Mouse (Mus musculus) thymus, postnatal 14 days (tissue): Measurements from ENCODE around the gene Gm49366.
"Not testable (repeated sequence)": the region's sequence is repeated elsewhere in the genome, so short reads cannot be mapped to it uniquely, and the experiment has no call there.

ENCODE experiments used
- DNase-seq: peaks from one replicate; pipeline ENCODE4 v3.0.0; 2021

Gene Gm49366

DNA sequence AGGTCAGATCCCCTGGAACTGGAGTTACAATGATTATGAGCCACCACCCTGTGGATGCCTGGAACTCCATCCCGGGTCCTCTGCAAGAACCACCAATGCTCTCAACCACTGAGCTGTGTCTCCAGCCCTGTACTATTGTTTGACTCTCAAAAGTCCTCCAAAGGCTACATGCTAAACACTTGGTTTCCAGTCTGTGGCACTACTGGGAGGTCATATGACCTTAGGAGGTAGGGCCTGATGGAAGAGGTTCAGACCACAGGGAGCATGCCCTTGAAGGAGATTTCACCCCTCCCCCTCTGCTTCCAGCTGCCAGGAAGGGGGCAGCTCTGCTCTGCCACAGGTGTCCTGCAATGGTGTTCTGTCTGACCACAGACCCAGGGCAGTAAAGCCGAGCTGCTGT lies 5.4 kb upstream of the Gm49366 start:
- not testable (repeated sequence) for DNase-seq

- DNase-seq: no peak
Measured at GRCm38 (mm10) chr12:84034108-84034507, 4.6 kb upstream of the Gm49366 start.

DNA sequence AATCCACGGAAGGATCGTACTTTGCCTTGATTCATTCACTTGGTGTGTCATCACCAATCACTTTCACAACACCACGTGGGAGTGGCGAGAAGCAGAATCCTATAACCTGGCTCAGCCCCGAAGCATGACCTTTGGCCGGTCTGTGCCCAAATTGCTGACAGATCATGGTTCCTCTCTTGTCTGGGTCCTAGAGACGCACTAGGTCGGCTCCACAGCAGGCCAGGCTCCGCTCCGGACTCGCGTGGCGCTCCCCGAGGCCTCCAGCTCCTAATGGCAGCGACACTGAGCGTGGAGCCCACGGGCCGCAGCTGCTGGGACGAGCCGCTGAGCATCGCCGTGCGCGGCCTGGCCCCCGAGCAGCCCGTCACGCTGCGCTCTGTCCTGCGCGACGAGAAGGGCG lies 494 bp upstream of the Gm49366 start, which contains the start of gene Acot4:
Gene Acot4, plus strand, starts transcription at position 139 of the 400 bp plus-strand sequence.
- DNase-seq: not testable (repeated sequence)

DNA sequence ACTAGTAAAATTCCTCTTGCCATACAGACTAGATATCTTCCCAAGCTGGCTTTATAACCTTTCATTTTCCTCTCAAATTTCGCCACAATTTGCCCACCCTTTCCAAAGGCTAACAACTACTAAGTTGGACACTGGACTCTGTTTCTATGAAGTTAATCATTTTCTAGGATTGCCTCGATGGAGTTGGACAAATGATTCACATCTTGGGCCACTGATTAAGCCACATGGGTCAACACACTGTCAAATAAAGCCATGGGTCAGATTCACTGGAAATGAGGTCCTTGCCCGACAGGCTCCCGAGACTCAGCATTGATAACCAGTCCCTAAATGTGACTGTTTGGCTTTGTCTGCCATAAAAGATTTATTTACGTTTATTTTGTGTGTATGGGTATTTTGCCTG lies 3.5 kb downstream of the Gm49366 start:
- no peak for DNase-seq

- DNase-seq: no peak
Measured at GRCm38 (mm10) chr12:84044045-84044444, 5.3 kb downstream of the Gm49366 start.

GRCm38 (mm10) chr12:84046906-84047305 lies 8.2 kb downstream of the Gm49366 start:
- DNase-seq: no peak

GRCm38 (mm10) chr12:84050744-84051143 lies 12.0 kb downstream of the Gm49366 start:
- not testable (repeated sequence) for DNase-seq

- DNase-seq: no peak
Measured at GRCm38 (mm10) chr12:84051937-84052474, 13.3 kb downstream of the Gm49366 start, which contains the start of gene Acot3. TSS of gene Acot3 (plus strand) at chr12:84052144.

- DNase-seq: no peak
Measured at GRCm38 (mm10) chr12:84052609-84053008, 13.9 kb downstream of the Gm49366 start.

DNA sequence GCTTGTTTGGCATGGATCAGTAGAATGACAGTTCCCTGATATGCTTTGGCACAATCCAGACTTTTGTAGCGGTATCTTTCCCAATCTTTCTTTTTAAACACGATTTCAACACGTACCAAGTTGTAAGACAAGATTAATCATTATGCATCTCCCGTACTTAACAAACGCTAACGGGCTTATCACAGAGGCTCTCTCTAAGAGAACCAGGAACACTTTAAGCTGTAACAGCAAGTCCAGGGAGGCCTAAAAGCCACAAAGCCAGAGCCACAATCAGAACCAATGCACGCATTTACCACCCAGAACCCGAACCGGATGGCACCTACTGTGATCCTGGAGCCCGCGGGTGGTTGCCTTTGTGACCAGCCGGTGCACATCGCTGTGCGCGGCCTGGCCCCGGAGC lies 14.4 kb downstream of the Gm49366 start:
- DNase-seq: no peak

DNA sequence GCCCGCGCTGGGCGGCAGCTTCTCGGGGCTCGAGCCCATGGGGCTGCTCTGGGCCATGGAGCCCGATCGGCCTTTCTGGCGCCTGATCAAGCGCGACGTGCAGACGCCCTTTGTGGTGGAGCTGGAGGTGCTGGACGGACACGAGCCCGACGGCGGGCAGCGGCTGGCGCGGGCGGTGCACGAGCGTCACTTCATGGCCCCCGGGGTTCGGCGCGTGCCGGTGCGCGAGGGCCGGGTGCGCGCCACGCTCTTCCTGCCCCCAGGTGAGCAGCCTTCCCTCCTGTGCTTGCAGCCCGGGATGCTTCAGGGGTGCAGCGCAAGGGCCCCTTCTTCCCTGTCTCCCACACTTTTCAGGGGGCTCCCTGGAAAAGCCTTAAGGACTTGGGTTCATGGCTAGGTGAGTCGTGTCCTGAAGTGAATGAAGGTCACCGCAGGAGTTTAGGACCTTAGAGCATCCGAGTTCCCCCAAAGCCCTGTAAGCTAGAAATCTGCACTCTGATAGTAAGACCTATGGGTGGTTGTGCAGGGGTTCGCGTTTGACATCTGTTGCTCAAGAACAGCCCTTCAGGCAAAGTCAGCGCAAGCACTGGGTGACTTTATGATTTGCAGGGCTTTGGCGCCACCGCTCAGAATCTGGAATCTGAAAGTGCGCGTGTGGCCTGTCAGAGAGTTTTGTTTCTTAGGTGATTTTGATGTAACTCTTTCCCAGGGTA lies 15.1 kb downstream of the Gm49366 start:
- no peak for DNase-seq

- peak; percentile 25 for DNase-seq
Measured at GRCm38 (mm10) chr12:84060946-84061345, 22.2 kb downstream of the Gm49366 start.

DNA sequence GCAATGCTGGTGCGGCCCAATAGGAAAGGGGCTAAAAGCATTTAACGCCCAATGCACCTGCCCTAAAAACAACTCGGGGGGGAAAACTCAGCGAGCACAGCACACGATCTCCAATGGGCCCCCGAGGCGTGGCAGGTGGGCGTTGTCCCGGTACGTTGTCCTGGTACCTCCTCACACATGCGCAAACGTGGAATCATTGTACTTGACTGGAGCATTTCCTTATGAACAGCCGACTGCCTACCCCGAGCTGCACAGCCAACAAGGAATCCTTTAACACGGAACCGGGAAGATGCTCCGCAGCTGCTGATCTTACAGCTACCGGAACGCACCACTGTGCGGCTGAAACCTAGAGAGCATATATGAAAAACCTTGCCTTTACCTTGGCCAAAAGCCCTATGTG lies 23.6 kb downstream of the Gm49366 start:
- no peak for DNase-seq

DNA sequence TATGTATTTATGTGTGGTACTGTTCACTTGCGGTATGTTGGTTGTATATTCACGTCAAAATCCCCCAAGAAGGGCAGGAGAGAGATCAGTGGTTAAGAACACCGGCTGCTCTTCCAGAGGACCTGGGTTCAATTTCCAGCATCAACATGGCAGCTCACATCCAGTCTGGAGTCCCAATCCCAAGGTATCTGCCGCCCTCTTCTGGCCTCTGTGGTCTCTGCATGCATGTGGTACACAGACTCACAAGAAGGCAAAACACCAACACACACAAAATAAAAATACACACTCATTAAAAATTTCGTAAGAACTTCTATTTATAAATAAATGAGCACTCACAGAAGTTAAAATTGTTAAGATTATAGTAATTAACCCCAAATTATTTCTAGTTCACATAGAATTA lies 24.5 kb downstream of the Gm49366 start:
- DNase-seq: peak; percentile 29

DNA sequence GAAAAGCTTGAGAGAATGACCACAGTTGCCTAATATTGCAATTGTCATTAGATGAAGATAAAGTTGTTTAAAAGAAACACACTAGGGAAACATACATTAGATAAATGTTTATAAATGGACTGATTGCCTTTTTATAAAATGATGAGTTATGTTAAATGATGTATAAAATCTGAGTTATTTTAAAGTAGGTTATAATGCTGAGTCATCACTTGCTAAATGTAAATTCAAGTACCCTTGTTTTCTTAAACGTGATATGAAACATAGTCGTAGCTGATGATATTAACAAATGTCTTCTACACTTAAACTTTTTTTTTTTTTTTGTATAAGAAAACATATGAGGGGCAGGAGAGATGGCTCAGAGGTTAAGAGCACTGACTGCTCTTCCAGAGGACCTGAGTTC lies 25.1 kb downstream of the Gm49366 start:
- no peak for DNase-seq

GRCm38 (mm10) chr12:84064621-84065020 lies 25.9 kb downstream of the Gm49366 start:
- DNase-seq: no peak

- DNase-seq: no peak
Measured at GRCm38 (mm10) chr12:84067752-84068151, 29.0 kb downstream of the Gm49366 start.

- DNase-seq: no peak
Measured at GRCm38 (mm10) chr12:84068296-84068695, 29.6 kb downstream of the Gm49366 start.

DNA sequence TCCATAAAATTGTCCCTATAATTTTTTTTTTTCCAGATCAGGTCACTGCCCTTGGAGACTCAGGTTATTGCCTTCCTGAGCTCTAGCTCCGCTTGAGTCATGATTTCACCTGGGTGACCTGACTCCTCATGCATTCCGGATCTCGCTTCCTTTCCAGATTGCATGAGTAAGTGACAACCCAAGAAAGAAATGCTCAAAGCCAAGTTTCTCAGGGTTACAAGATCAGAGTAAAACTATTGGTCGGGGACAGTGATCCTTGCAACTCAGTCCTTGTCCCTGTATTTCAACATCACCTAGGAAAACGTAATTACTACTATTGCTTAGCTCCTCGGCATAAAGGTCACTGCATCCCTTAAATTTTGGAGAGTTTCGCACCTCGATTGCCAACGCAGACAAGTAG lies 30.3 kb downstream of the Gm49366 start, which contains the start of gene Acot5:
Gene Acot5, plus strand, starts transcription at position 340 of the 400 bp plus-strand sequence.
- no peak for DNase-seq

GRCm38 (mm10) chr12:84069582-84069981 lies 30.8 kb downstream of the Gm49366 start:
- DNase-seq: peak; percentile 45

DNA sequence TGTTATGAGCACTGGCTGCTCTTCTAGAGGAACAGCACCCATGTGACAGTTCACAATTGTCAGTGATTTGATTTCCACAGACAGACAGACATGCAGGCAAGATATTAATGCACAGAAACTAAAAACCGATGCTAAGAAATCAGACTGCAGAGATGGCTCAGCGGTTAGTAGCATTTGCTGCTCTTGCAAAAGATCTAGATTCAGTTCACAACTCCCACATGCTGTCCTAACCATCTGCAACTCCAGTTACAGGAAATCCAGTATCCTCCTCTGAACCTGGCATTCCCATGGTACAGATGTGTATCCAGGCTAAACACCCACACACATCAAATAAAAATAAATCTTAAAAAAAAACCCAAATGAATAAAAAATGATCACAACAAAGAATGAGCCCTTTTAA lies 33.0 kb downstream of the Gm49366 start:
- no peak for DNase-seq

GRCm38 (mm10) chr12:84077371-84077990 lies 38.7 kb downstream of the Gm49366 start:
- DNase-seq: no peak

- DNase-seq: no peak
Measured at GRCm38 (mm10) chr12:84083842-84084241, 45.1 kb downstream of the Gm49366 start.

DNA sequence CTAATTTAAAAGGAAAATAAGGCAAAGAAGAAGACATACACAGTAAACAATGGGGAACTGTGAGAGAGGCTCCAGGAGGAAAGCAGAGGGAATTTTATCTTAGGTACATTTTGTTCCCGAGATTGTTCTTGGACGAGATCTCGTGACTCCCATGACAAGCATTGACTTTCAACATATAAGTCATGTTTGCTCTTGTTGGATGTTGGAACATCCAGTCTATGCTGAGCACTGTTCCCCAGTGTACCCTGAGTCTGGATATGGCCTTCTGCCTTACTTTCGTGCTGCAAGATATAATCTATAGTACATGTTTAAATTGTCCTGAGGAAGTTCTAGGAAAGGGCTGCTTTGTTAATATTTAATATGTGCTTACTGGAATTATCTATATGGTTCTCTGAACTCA lies 45.8 kb downstream of the Gm49366 start:
- no peak for DNase-seq
